Mouse (Mus musculus) erythroid progenitor cell, adult 5-6 weeks (primary cell): ENCODE data around the gene Myof. TPM values are rescaled to one million over a fixed set of nuclear protein-coding genes. Genes with fewer than 3 reads are reported as not detected.

Experiments used
- ATAC-seq: replicated peaks from 2 replicates; pipeline ENCODE4 v1.8.0; 2016; ENCODE audit warnings: moderate number of reproducible peaks, mild to moderate bottlenecking, moderate TSS enrichment, inconsistent platforms; ENCODE audit not compliant: poor library complexity, low FRiP score, severe bottlenecking
- total RNA-seq, 2 experiments: library from RNA; stranded (forward) in 1 of 2; stranded (reverse) in 1 of 2; fragments of 150-400 nt in 1 of 2; fragments of 186-747, 209-891 nt in 1 of 2; gene quantifications; 2 replicates each; pipeline versions ENCODE4 v1.2.3 to v1.2.4; 2015 to 2017; ENCODE audit warnings: low replicate concordance in 2 of 2

Myof gene
- total RNA-seq, 2 experiments from 2014 or later: 0.84 to 2.0 TPM

DNA sequence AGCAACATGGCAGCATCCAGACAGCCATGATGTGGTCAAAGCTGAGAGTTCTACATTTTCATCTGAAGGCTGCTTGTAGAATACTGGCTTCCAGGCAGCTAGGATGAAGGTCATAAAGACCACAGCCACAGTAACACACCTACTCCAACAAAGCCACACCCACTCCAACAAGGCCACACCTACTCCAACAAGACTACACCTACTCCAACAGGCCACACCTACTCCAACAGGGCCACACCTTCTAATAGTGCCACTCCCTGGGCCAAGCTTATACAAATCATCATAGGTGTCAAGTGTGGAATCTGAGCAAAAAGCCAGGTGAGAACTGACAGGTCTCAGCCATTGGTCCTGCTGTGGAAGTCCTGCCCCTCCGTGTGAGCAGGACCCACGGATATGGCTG, 152.4 kb downstream of the Myof start:
- ATAC-seq: no peak

DNA sequence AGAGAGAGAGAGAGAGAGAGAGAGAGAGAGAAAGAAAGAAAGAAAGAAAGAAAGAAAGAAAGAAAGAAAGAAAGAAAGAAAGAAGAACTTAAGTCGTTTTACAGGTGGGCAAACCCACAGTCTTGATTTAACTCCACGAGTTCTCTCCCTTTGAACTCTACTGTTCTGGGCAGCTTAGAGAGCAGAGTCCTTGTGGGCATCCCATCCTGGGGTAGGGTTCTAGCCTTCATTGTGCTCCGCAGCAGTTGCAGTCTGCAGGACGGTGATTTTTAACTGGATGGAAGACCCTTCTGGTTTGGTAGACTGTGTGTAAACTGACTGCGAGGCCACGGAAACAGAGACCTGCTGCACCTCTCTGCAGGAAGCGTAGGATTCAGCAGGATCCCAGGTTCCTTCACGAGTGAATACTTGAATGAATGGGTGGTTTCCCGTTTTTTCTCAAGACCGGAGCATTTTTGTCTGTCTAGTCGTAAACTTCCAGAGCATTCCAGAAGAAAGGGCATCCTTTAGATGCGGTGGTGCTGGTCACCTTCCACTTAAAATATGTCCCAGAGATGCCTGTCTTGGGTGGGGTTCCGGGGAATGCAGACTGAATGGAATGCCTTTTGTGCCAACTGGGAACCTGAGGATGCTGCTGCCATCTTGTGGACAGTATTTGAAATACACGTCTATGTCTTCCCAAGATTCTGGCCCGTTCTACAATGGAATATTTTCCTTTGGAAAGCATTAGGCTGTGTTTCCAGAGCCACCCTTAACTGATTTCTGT, 156.8 kb downstream of the Myof start:
- 0 out of 2 replicates have a peak, but pooled peaks have one; percentile 19 for ATAC-seq

DNA sequence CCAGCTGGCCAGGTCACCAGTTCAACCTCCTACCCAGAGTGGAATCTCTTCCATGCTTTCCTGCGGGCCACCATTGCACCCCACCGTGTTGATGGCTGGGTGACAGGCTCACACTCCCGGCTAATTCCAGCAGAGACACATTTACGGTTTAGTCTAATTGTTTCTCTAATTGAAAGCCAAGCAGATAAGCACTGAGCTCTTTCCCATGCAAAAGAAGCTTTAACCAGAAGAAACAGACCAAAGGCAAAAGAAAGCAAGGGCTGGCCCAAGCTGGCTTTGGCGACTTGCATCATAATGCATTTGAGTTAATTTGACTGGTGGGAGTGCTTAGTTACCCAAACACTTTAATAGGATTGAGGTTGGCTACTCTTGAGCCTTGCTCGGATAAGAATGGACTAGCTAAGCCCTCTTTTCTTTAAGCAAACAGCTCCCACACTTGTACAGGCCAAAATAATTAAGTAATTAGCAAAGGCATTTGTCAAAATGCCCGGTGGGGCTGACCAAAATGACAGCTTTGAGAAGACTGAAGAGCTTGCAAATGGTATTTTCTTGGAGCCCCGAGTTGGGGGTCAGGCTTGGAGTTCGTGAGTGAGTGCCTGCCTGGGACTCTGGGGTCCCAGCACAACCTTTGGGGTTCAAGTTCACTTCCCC, 161.8 kb downstream of the Myof start:
- no peak for ATAC-seq

DNA sequence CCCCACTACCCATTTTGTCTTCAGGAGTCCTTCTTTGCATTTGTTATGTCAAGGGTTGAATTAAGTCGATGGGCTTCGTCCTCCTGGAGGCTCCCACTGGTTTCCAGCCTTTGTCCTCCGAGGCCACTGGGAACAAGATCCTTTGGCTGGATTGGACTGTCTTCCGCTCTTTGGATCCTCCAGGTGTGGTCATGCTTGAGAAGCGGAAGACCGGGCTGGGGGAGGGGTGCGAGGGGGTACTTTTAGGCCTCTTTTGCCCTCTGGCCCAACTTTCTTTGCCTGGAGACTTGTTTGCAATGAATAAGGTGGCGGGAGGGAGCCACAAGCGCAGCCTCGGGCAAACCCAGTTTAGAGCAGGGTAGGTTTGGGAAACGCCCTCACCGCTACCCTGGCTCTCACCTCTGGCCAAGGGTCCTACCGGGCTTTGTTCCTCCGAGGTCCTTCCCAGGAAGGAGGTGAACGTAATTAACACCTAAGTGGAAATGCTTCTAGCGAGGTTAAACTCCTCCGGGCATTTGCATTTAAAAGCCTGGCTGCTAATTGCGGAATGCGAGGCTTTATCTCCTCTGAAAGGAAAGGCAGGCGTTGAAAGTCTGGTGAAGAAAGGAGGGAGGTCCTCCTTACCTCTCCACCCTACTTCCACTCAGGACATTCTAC, 165.7 kb downstream of the Myof start:
- ATAC-seq: no peak

DNA sequence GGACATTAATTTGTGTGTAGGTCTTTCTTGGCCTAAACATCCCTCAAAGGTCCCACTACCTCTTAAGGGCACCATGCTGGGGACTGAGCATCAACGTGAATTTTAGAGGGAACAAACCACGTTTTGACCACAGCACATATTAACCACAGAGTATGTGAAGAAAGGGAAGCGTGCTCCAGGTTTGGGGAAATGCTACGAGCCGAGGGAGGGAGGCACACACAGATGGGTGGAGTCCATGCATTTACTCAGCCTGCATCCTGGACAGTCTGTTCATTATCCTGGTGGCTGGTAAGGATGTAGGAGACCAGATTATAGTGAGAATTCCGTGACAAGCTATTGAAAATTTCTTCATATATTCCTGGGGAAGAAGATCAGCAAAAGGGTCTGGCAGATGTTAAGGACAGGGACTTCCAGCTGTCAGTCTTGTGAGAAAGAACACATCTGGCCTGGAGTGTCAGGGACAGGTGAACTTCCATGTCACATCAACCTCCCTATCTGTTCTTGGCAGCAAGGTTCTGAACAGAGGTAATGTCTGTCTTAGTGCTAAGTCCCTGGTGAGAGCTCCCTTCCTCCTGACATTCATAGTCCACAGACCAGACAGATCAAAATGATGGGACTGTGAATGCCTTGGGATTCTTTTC, 166.7 kb downstream of the Myof start:
- no peak for ATAC-seq

DNA sequence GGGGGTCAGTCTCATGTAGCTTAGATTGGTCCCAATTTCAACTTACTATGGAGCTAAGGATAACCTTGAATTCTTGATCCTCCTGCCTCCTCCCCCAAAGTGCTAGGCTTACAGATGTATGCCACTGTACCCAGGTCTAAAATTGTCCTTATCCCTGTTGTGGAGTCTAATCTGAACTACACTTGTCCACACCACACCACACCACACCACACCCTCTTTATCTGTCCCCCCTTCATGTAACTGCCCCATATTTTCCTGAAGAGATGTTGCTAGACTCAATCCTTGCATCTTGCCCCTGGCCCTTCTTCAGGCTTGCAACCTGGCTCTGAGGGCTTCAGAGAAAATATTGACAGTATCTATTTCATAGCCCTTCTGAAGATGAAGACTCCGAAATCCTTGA, 169.9 kb downstream of the Myof start:
- ATAC-seq: peak; percentile 79

DNA sequence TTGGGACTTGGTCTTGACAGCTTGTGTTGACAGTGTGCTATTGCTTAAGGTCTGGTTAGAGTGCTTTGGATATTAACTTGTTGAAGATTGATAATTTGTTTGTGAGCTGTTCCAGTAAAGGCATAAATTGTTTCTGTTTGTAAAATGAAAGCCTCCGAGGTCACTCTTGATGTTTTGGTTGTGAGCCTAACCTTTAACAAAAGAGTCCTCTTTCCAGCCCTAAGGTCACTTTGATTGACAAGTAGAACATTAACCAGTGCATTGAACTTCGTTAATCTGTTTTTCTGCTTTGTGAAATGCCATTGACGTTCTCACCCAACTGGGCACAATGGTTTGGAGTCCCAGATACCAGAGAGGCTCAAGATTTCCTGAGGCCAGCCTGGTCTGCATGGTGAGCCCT, 175.8 kb downstream of the Myof start:
- ATAC-seq: no peak

DNA sequence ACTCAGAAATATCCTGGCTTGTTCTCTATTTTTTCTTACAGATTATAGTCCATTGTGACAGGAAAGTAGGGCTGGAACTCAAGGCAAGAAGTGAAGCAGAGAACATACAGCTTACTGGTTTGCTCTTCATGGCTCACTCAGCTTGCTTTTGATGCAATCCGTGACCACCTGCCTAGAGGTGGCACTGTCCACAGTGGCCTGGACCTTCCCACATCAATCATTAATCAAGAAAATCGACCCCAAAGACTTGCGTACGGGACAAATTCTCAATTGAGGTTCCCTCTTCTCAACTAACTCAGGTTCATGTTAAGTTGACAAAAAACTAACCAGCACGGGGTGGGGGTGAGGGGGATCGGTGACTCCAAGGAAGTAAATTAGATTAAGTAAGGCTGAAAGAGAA, 176.4 kb downstream of the Myof start:
- ATAC-seq: no peak

DNA sequence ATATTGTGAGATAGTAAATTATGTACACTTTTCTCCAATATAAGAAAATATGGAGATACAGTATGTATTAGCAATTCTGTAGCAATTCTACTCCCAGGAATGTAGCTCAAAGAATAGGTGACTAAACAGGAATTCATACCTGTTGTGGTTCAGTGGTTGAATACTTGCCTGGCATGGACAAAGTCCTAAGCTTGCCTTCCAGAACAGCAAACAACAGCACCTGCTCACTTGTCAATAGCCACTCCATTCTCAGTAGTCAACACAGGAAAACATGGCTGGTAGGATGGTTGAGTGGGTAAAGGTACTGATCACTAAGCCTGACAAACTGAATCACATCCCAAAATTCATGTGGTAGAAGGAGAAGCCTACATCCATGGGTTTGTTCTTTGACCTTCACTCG, 182.2 kb downstream of the Myof start:
- ATAC-seq: no peak

DNA sequence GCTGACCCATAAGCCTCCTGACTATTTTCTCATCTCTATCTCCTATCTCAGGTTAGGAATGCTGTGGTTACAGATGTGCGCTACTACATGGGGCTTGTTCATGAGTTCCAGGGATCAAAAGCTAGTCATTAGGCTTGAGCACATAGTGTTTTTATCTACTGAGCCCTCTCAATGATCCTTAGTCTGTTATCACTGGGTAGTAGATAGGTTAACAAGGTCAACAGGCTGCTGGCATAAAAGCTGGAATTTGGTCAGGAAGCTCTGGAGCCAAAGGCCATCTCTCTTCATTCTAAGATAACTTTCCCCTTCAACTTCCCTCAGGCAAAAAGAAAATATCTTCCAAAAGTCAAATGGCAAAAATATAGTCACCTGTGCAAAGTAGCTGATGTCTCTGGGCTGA, 183.1 kb downstream of the Myof start:
- ATAC-seq: no peak

DNA sequence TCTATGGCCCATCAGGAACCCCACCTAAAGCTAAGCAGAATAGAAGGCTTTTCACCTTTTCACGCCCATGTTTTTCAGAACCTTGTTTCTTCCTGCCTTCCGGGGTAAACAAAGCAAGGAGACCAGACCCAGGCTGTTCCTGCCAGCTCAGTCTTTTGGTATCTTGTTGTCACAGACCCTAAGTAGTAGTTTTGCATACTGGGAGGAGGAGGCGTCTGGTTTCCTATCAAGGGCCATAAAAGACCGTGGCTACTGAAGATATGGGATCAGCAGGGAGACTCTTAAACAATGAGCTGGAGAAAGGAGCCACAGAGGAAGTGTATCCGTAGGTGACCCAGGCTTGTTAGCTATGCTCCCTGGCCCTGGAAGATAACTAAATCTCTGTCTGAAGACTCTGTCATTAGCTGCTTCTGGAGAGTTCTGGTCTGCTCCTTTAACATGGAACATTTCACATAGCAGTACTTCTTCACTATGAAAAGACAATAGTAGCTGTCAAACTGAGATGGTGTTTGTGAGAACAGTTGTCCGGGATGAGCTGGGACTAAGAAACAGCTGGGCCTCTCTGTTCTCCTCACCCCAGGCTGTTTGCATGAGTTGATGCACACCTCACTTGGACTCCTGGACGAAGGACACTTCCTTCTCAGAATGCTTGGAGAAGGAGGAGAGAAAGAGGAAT, 184.8 kb downstream of the Myof start:
- no peak for ATAC-seq

DNA sequence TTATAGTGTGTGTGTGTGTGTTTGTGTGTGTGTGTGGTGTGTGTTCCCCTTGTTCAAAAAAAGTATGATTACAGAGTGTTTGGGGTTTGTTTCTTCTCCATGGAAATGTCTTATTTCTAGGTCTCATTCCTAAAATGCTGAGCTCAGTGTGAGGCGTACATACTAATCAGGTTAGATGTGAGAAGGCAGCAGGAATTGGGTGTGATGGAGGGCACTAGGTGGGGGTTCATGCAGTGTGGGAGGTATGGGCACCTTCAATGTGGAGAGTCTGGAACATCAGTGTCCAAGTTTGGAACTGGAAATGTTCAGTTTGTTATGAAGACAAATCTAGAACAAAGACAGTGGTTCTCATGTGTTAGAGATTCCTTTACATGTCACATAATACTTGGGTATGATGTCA, 191.3 kb downstream of the Myof start:
- no peak for ATAC-seq

DNA sequence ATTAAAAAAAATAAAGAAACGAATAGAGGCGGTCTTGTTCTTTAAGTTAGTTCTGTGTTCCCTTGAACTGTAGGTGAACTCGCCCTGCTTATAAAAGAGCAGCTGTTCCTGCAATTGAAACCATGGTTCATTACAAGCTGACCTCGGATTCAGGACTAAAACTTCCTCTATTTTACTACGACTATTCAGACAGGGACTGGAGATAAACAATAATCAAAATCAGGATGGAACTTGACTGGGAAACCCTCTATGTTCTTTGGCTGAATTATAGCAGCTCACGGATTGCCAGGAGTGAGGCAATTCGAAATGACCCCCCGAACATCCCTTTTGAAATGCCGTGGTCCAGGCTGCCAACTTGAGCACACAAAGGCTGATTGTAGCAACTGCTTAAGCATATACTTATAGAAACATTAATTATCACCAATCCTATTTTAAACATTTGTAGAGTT, 191.8 kb downstream of the Myof start:
- no peak for ATAC-seq

Other genes with a start within 250 kb of the Myof start
- 1.7 and 9.7 TPM in 2 replicates for gene Cep55, start 11.4 kb upstream of the Myof start, total RNA-seq (2015; ENCODE audit: low replicate concordance)
- 1.9 and 8.8 TPM in 2 replicates for gene Cep55, start 11.4 kb upstream of the Myof start, total RNA-seq (2017; ENCODE audit: low replicate concordance)
- gene Ffar4, start 53.5 kb upstream of the Myof start, total RNA-seq (2015; ENCODE audit: low replicate concordance): not detected in 2 replicates
- gene Ffar4, start 53.5 kb upstream of the Myof start, total RNA-seq (2017; ENCODE audit: low replicate concordance): not detected in 2 replicates
- not detected in 2 replicates for gene Rbp4, start 81.7 kb upstream of the Myof start, total RNA-seq (2015; ENCODE audit: low replicate concordance)
- not detected in 2 replicates for gene Rbp4, start 81.7 kb upstream of the Myof start, total RNA-seq (2017; ENCODE audit: low replicate concordance)
- gene Pde6c, start 89.2 kb upstream of the Myof start, total RNA-seq (2015; ENCODE audit: low replicate concordance): not detected in 2 replicates
- gene Pde6c, start 89.2 kb upstream of the Myof start, total RNA-seq (2017; ENCODE audit: low replicate concordance): not detected in 2 replicates
- 1.8 and 2.1 TPM in 2 replicates for gene Fra10ac1, start 180.6 kb upstream of the Myof start, total RNA-seq (2015; ENCODE audit: low replicate concordance)
- gene Fra10ac1, start 180.6 kb upstream of the Myof start, total RNA-seq (2017; ENCODE audit: low replicate concordance): 6.1 and 9.5 TPM in 2 replicates
- not detected in 2 replicates for gene Lgi1, start 221.0 kb upstream of the Myof start, total RNA-seq (2015; ENCODE audit: low replicate concordance)
- not detected in 2 replicates for gene Lgi1, start 221.0 kb upstream of the Myof start, total RNA-seq (2017; ENCODE audit: low replicate concordance)